Mouse (Mus musculus) liver, adult 2 months (tissue): ENCODE results near the gene Nrg3. TPM values are rescaled to one million over a fixed set of nuclear protein-coding genes. Genes with fewer than 3 reads are reported as not detected.

Experiments used
- DNase-seq: peaks from one replicate; pipeline ENCODE4 v3.0.0-alpha.2; 2011; ENCODE audit warnings: low read depth, low spot score; ENCODE audit errors: extremely low read depth
- H3K27ac ChIP-seq: fragments of 200-500 bp; replicated peaks from 2 replicates; pipeline ENCODE4 v1.5.1; 2012; ENCODE audit warnings: low read depth, mild to moderate bottlenecking, control low read depth, inconsistent platforms, low read length; ENCODE audit not compliant: insufficient read depth
- H3K27me3 ChIP-seq: fragments of 200-500 bp; 2 replicates; pipeline ENCODE4 v1.6.1; 2012; ENCODE audit warnings: mild to moderate bottlenecking, moderate library complexity, low read length, inconsistent platforms; ENCODE audit not compliant: control insufficient read depth, insufficient read depth
- H3K36me3 ChIP-seq: fragments of 200-500 bp; 2 replicates; pipeline ENCODE4 v1.6.1; 2012; ENCODE audit warnings: low read length, inconsistent platforms; ENCODE audit not compliant: control insufficient read depth, insufficient read depth
- H3K4me1 ChIP-seq: fragments of 200-500 bp; 2 replicates; pipeline ENCODE4 v1.6.1; 2011; ENCODE audit warnings: low read length; ENCODE audit not compliant: control insufficient read depth, insufficient read depth
- H3K4me3 ChIP-seq: fragments of 200-500 bp; 2 replicates; pipeline ENCODE4 v1.5.1; 2011; ENCODE audit warnings: low read depth, mild to moderate bottlenecking, control low read depth, low read length, moderate library complexity; ENCODE audit not compliant: insufficient read depth
- H3K79me2 ChIP-seq: fragments of 200-500 bp; 2 replicates; pipeline ENCODE4 v1.6.1; 2012; ENCODE audit warnings: inconsistent platforms, mild to moderate bottlenecking, low read length, moderate library complexity; ENCODE audit not compliant: control insufficient read depth, insufficient read depth
- H3K9ac ChIP-seq: fragments of 200-500 bp; 2 replicates; pipeline ENCODE4 v1.6.1; 2012; ENCODE audit warnings: low read depth, mild to moderate bottlenecking, control low read depth, inconsistent platforms, low read length
- CTCF ChIP-seq: fragments of 200-500 bp; IDR thresholded peaks from 2 replicates; pipeline ENCODE4 v1.5.1; 2011; ENCODE audit warnings: low read depth, low read length, control low read depth
- POLR2A ChIP-seq: fragments of 200-500 bp; IDR thresholded peaks from 2 replicates; pipeline ENCODE4 v1.6.1; 2011; ENCODE audit warnings: low read length, control low read depth; ENCODE audit not compliant: insufficient read depth; ENCODE audit errors: extremely low read depth
- whole genome bisulfite sequencing: fragments of 180-500 bp; shearing (Covaris S2); methylation state at CpG from one replicate; pipeline ENCODE4 v1.1.7; 2018; 5-methylcytosine and 5-hydroxymethylcytosine counted together
- polyA plus RNA-seq: library from polyadenylated mRNA; depleted of rRNA; stranded (reverse); fragments of >200 nt; gene quantifications from 2 replicates; pipeline ENCODE4 v1.2.3, GENCODE M21; 2012
- total RNA-seq: library from RNA; depleted of rRNA; stranded (reverse); fragments of >200 nt; gene quantifications from 2 replicates; pipeline ENCODE4 v1.2.3, GENCODE M21; 2014

Nrg3 gene
- total and polyA plus RNA-seq, 2 experiments: not detected

GRCm38 (mm10) chr14:39445501-39445900 is 27.4 kb downstream of the Nrg3 start:
- WGBS: 73% methylated on average over 1 of the region's 1 CpGs
- H3K36me3 ChIP-seq: no peaks in the 10 kb centered on the region
- H3K4me1 ChIP-seq: no peaks in the 10 kb centered on the region

DNA sequence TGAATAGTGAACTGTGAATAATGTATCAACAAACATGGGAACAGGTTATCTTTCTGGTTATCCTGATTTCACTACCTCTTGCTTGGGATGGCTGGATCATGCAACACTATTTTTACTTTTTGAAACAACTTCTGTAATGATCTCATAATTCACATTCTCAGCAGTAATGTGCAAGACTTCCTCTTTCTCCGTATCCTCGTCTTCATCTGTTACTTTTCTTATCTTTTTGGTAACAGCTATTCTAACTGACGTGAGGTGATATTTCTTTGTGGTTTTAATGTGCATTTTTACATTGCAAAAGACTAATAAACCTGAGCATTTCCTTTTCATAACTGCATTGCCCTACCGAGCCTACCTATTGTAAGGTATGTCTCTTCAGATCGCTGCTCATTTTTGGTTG is 44.4 kb downstream of the Nrg3 start:
- H3K27ac ChIP-seq: no peak overlapping the region
- H3K4me3 ChIP-seq: no peak overlapping the region
- TF ChIP-seq POLR2A (no peak), CTCF (no peak)
- H3K9ac ChIP-seq: no peak overlapping the region
- no peaks in the 10 kb centered on the region for H3K27me3 ChIP-seq
- H3K4me1 ChIP-seq: no peaks in the 10 kb centered on the region
- 77% methylated on average over 5 of the region's 5 CpGs for WGBS
- H3K36me3 ChIP-seq: no peaks in the 10 kb centered on the region
- H3K79me2 ChIP-seq: no peaks in the 10 kb centered on the region
- DNase-seq: no peak

More at GRCm38 (mm10) chr14:39445501-39445900, 27.4 kb downstream of the Nrg3 start:
- Histone ChIP-seq H3K9ac (no peak overlapping the region), H3K27ac (no peak overlapping the region), H3K27me3 (no peaks in the 10 kb centered on the region), H3K79me2 (no peaks in the 10 kb centered on the region), H3K4me3 (no peak overlapping the region)
- TF ChIP-seq POLR2A (no peak), CTCF (no peak)
- no peak for DNase-seq

DNA sequence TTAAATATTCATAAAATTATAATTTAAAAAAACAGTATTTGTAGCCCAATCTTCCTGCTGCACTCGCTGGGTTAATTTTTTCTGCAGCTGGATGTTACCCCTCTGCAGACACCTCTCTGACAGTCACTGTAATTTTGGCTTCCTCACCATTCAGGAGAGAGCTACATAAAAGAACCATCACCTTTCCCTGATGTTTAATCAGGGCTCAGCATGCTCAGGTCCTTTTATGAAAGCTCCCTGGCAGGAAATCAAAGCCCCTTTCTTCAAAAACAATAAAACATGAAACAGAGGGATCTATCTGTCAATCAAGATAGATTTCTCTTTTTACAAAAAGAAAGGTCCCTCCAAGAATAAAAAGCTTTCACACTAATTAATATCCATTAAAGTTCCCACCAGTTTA is 51.0 kb downstream of the Nrg3 start:
- no peak for TF ChIP-seq CTCF
- no peak for TF ChIP-seq POLR2A
- no peaks in the 10 kb centered on the region for H3K36me3 ChIP-seq
- H3K4me3 ChIP-seq: no peak overlapping the region
- no peak overlapping the region for H3K9ac ChIP-seq
- no peaks in the 10 kb centered on the region for H3K79me2 ChIP-seq
- no peak overlapping the region for H3K27ac ChIP-seq
- H3K27me3 ChIP-seq: no peaks in the 10 kb centered on the region
- DNase-seq: no peak
- H3K4me1 ChIP-seq: no peaks in the 10 kb centered on the region
- WGBS: 69% methylated on average over 1 of the region's 1 CpGs

- 70% methylated on average over 9 of the region's 9 CpGs for WGBS
- H3K36me3 ChIP-seq: no peaks in the 10 kb centered on the region
Observed at GRCm38 (mm10) chr14:39413270-39413669, 59.6 kb downstream of the Nrg3 start.

GRCm38 (mm10) chr14:39386845-39387244 is 86.0 kb downstream of the Nrg3 start:
- H3K27me3 ChIP-seq: no peaks in the 10 kb centered on the region
- no peak overlapping the region for H3K9ac ChIP-seq
- no peak overlapping the region for H3K27ac ChIP-seq
- H3K4me3 ChIP-seq: no peak overlapping the region
- H3K79me2 ChIP-seq: no peaks in the 10 kb centered on the region
- H3K36me3 ChIP-seq: no peaks in the 10 kb centered on the region
- H3K4me1 ChIP-seq: no peaks in the 10 kb centered on the region
- TF ChIP-seq POLR2A: no peak
- TF ChIP-seq CTCF: no peak
- DNase-seq: no peak

More at GRCm38 (mm10) chr14:39413270-39413669, 59.6 kb downstream of the Nrg3 start:
- no peaks in the 10 kb centered on the region for H3K4me1 ChIP-seq
- no peak overlapping the region for H3K27ac ChIP-seq
- TF ChIP-seq POLR2A (no peak), CTCF (no peak)
- no peaks in the 10 kb centered on the region for H3K79me2 ChIP-seq
- H3K27me3 ChIP-seq: no peaks in the 10 kb centered on the region
- DNase-seq: no peak
- no peak overlapping the region for H3K4me3 ChIP-seq
- H3K9ac ChIP-seq: no peak overlapping the region

GRCm38 (mm10) chr14:39381321-39381720 is 91.6 kb downstream of the Nrg3 start:
- H3K27me3 ChIP-seq: no peaks in the 10 kb centered on the region
- H3K36me3 ChIP-seq: no peaks in the 10 kb centered on the region
- TF ChIP-seq CTCF (no peak), POLR2A (no peak)
- H3K4me1 ChIP-seq: no peaks in the 10 kb centered on the region
- no peak overlapping the region for H3K4me3 ChIP-seq
- no peak overlapping the region for H3K27ac ChIP-seq
- no peak overlapping the region for H3K9ac ChIP-seq
- DNase-seq: no peak
- no peaks in the 10 kb centered on the region for H3K79me2 ChIP-seq
